Mouse (Mus musculus) right cerebral cortex, postnatal 14 days (tissue): Measurements from ENCODE around the gene Sbf2.
"Not testable (repeated sequence)": the region's sequence is repeated elsewhere in the genome, so short reads cannot be mapped to it uniquely, and the experiment has no call there.

ENCODE experiments used
- DNase-seq: peaks from one replicate; pipeline ENCODE4 v3.0.0; 2022

The Sbf2 gene

DNA sequence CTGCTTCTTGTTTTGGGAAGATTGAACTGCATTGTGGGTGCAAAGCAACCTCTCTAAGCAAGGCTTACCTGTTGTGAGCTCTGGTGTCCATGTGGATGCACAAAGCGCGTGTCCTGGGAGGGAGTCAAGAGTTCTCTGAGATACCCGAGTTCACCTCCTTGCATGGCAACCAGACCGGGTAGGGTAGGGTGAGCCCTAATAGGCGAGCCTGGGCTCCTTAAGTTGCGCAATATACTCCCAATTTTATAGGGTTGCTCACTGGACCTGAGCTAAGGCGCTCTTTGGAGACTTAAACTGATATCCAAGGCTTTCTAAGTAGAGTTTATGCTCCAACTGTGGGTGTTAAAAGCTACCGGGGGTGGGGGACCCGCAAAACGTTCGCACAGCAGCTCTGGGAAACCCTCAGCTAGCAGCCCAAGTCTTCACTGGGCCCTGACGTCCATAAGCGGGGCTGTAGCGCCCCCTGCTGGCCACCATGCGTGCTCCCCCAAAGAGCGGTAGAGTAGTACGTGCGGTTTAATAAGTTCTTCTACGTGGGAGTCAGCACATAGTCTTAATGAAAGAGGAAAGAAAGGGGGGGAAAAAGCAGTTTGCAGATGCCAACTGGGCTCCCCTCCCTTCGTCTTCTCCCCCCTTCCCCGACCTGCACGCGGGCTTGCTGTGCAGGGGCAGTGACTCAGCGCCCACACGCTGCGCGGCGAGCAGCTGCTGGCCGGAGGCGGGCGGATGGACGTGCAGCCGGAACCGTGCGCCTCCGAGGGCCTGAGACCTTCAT is 15.4 kb upstream of the Sbf2 start:
- DNase-seq: peak; percentile 83

DNA sequence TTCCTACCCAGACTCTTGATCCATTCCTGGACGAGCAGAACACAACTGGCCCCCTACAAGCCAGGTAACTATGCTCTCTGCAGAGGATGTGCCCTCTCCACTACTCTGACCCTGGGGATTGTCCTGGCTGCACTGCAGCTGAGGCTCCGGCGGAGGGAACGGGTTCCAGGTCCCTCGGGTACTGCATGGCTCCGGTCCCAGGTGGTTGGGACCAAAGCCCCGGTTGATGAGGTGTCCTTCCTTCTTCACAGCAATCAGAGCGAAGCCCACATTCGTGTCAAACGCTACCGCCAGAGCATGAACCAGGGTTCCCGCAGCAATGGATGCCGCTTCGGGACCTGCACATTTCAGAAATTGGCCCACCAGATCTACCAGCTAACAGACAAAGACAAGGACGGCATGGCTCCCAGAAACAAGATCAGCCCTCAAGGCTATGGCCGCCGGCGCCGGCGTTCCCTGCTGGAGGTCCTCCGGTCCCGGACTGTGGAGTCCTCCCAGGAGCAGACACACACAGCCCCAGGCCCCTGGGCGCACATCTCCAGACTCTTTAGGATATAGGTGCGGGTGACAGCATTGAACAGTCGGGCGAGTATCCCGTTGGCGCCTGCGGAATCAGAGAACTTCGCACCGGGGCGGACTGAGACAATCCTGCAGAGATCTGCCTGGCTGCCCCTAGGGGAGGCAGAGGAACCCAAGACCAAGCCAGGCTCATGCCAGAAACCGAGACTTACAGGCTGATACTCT is 14.1 kb upstream of the Sbf2 start:
- no peak for DNase-seq

DNA sequence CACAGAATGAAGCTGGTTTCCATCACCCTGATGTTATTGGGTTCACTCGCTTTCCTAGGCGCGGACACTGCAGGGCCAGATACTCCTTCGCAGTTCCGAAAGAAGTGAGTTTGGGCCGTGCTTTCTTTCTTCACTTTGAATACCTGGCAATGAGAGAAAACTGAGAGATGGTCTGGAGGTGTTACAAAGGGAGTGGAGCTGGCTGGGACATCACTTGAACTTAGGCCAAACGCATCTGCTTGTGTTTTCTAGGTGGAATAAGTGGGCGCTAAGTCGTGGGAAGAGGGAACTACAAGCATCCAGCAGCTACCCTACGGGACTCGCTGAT is 13.5 kb upstream of the Sbf2 start:
- no peak for DNase-seq

DNA sequence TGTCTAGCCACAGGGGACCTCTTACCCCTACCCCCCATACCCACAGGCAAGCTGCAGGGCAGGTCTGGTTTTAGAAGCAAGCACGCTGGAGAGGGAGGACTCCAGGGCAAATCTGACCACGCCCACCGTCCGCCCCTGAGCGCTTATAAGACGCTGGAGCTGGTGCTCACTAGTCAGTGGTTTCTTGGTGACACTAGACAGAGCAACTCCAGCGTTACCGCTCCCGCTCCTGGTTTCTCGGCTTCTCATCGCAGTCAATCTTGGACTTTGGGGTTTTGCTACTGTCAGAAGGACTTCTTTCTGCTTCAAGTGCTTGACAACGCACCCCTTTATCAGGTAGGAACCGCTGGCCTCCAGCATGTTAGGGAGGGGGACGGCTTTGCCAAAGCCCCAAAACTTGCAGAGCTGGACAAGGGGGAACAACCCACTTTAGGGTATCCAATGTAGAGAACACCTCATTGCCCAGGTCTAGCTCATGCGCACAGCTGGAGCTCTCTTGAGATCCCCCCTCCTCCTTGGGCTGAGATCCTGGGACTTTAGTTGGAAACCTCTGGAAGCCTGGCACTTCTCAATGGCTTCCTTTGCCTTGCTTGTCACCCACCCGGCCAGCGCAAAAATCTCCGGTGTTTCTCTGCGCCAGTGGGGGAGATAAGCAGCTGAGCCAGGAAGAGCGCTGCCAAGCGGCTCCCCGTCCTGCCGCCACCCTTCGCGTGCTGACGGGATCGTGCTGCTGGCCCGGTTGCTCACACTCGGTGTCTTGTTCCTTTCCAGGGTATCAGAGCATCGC is 13.0 kb upstream of the Sbf2 start, which contains the start of gene Adm:
Gene Adm, plus strand, starts transcription at position 176 of the 787 bp plus-strand sequence.
- peak; percentile 47 for DNase-seq

DNA sequence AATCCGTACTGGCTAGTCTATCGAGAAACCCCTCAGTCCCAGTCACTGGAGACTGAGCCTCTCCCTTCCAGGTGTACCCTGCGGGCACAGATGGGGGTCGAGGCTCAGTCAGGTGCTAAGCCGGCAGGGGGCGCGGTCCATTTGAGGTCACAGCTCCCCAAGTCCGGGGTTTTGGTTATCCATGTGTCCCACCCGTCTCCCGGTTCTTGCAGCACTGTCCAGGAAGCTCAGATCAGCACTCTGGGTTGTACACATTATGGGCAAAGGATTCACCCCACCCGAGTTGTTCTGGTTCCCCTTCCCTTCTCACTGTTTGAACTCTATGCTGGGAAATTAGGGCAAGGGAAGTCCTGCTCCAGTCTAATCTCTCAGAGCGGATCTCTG is 12.4 kb upstream of the Sbf2 start:
- DNase-seq: no peak

DNA sequence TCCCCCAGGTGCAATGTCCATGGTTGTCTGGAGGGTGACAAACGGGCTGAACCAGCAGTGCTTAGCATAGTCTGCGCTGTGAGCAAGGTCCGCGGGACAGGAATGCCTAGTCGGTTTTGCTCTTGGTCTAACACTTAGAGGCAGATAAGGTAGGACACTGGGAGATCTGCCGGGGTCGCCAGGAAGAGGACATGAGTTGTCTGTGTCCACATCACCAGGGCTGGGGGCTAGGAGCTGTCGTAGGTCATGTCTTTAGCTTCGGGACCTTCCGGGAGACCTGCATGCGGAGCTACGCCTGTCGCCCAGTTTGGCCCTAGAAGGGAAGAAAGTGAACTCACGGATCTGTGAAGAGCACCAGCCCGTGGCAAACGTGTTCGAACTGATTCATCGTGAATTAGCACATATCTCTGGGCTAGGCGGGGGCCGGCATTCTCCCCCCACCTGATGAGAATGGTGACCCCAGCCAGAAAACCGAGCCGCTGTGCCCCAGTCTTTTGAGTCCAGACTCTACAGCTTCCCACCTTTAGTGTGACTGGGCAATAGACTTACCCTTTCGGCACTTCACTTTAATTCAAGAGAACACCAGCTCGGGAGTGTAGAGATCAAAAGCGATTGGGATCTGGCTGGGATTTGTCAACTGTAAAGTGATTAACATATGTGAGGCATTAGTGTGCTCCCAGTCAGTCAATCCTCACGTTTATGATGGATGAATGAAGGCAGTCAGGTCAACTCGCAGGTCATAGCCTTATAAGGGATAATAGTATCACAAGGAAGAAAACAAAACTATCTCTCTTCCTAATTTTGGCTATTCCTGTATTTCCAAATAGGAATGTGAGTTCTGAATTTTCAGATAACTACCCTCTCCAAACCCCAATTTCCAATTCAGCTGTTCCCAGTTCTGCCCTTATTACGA is 11.7 kb upstream of the Sbf2 start:
- no peak for DNase-seq

DNA sequence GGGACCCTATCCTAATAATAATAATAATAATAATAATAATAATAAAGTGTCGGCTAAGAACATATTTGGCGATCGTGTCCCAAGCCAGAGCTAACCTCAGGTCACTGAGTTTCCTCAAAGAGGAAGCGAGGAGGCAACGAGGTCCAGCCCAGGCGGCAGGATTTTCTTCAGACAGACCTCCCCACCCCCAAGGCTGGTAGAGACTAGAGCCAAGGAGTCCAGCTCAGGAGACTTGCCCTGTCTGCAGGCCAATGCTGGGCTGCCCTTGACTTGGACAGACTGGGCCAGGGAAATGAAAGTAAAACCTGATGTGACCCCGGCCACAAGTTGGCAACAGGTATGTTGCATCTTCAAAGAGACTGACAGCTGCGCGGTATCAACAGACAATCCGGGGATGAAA is 10.8 kb upstream of the Sbf2 start:
- DNase-seq: no peak

DNA sequence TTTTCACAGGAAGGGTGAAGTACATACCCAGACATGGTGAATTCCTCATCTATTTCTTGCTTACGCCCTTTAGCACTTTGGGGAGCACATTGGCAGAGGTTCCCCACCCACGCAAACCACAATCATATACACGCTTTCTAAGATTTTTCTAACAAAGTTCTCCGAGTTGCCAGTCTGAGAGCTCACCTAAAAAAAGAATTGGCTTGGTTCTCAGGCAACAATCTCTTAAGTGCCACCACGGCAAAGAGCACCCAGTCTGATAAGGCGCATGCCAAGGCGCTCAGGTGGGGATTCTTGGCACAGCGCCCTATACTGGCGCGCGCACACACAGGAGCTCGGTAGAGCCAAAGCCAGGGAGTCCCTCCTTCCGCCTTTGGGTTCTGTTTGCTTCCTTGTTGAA is 10.2 kb upstream of the Sbf2 start:
- DNase-seq: no peak

DNA sequence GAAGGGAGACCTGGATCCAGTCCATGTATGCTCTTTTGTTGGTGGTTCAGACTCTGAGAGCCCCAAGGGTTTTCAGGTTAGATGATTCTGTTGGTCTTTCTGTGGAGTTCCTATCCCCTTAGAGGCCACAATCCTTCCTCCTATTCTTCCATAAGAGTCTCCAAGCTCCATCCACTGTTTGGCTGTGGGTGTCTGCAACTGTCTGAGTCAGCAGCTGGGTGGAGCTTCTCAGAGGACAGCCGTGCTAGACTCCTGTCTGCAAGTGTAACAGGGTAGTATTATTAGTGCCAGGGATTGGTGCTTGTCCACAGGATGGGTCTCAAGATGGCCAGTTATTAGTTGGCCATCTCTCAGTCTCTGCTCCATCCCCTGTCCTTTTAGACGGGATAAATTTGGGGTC is 9.3 kb upstream of the Sbf2 start:
- DNase-seq: no peak

DNA sequence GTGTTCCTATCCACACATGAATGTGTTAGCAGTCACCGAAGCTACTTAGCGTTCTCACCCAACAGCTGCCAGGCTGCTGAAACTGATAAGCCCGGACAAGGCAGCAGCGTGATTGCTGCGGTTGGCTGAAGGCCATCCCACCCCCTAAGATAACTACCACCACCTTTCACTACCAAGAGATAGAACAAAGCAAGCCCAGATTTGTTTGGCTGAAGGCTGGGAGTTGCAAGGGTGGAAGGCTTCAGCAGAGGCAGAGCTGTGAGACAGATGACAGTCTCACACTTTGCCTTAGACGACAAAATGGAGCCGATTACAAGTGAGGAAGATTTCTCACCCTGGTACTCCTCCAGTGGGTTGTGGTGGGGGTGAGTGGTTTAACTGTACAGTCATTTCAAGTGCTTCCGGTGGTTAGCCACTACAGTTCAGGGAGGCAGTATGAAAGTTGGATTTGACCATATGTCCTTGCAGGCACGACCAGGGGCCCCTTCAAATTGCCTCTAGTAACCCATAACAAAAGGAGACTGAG is 4.4 kb upstream of the Sbf2 start:
- no peak for DNase-seq

DNA sequence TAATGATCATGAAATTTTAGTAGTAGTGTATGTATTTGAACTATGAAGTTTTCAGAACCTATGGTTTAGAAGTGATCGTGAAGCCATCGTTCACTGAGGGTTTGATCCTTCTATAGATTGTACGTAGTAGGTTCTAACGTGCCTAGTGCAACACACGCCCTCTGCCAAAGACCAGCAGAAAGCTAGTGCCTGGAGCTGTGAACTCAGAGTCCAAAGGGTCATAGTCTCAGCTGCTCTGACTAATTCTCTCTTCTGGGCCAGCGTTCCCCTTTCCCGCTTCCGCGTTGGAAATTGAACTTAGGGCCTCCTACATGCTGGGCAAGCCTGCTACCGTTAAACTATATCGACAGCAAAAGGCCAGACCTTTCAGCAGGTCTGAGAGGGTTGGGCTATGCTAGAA is 1.1 kb upstream of the Sbf2 start:
- DNase-seq: no peak

DNA sequence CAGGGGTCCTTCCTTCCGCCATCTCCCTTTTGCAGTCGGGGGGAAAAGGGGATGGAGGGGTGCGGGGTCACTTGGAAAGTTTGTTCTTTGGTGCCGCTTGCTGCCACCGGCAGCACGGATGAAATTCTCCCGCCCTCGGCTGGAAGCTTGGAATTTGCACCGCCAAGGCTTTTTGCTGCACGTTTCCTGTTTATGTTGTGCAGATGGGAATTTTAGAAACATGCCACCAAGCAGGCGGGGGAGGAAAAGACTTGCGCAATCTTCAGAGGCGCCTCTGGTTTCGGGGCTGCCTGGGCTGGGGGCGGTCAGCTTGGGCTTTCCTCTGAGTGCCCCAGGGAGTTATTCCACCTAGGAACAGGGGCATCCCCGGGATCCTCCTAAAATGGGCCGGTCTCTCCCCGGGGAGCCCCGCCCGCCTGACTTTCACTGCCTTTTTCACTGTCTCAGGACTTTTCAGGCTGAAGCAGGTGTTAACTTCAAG is 469 bp upstream of the Sbf2 start:
- peak; percentile 44 for DNase-seq

DNA sequence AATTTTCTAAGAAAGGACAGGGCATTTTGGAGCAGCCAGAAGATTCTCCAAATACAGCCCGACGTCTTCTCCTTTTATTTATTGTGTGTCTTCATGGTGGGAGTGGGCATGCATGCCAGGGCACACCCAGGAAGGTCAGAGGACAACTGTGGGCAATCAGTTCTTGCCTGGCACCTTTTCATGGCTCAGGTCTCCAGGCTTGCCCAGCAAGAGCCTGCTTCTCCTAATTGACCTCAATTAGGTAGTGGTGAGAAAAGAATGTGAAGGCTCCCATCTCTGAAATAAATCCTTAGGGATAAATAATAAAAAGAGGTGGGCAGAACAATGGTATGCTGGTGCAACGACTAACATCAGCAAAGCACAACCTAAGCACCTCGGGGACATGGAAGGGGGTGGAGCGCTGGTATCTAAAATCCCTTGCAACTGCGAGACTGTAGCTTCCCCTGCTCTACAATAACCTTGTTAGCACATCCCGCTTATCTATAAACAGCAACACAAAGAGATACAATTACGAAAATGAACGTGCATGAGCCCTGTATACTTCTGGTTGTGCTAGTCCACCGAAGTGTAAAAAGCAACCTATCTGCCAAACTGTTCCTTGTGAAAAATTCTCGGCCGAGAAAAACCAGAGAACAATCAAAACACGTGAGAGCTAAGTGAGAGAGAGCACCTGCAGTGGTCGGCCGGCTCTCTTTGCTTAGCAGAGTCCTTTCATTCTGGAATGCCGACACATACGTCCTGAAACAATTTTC is 1.2 kb downstream of the Sbf2 start:
- no peak for DNase-seq

DNA sequence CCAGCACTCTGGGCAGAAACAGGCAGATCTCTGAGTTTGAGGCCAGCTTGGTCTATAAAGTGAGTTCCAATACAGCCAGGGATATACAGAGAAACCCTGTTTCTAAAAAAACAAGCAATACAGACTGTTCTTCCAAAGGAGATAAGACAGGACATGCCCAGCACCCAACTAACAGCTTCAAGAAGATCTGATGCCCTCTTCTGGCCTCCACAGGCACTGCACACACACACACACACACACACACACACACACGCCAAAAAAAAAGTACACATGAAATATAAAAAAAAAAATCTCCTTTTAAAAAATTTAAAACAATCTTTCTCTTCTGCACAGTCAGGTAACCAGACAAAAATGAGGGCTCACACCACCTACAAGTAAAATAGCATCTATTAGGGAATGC is 7.8 kb downstream of the Sbf2 start:
- DNase-seq: no peak

DNA sequence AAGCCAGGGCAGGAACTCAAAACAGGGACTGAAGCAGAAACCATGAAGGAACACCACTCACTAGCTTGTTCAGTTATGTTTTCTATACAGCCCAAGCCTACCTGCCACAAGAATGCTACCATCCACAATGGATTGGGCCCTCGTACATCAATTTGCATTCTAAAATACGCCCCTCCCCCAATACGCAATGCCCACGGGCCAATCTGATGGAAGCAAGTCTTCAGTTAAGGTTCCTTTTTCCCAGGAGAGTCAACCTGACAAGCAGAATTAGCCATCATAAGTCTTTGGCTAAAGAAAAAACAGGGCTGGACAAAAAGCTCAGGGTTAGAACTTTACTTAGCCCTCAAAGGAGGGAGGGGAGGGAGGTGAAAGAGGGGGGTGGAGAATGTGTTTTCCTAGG is 9.2 kb downstream of the Sbf2 start:
- DNase-seq: no peak

DNA sequence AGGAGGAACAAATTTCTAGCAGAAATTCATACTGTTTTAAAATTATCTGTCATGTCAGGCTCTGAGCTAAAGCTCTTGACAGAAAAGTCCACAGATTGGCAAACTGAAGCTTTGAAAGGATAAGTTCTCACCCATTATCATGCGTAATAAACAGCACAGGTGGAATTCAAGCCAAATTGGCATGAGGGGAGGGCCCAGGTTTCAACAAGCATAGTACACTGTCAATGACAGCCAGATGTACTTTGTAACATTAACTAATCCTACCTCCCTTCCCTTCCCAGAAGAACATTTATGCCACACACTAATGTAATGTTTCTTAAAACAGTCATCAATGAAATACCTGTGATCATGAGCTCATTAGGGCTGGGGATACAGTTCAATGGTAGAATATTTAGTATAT is 17.6 kb downstream of the Sbf2 start:
- no peak for DNase-seq

DNA sequence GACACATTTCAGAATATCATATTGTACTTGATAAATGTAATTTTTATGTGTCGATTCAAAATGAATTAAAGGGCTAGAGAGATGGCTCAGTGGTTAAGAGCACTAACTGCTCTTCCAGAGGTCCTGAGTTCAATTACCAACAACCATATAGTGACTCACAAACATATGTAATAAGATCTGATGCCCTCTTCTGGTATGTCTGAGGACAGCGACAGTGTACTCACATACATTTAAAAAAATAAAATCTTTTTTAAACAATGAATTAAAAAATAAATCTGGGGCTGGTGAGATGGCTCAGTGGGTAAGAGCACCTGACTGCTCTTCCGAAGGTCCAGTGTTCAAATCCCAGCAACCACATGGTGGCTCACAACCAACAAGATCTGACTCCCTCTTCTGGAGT is 20.7 kb downstream of the Sbf2 start:
- not testable (repeated sequence) for DNase-seq

DNA sequence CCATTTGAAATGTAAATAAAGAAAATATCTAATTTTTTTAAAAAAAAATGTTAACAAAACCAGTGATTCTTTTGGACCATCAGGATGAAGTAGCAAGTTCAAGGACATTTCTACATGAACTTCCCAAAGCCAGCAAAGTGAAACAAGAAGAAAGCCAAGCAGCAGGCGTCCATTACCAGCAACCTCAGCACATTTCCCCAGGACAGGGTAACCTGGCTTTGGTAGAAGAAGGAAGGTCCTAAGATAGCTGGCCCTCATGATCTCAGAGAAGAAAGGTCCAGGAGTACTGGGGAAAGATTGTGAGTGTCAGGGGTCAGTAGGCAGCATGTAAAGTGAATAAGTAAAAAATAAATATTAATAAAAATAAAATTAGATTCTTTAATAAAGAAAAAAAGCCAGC is 27.0 kb downstream of the Sbf2 start:
- DNase-seq: no peak

DNA sequence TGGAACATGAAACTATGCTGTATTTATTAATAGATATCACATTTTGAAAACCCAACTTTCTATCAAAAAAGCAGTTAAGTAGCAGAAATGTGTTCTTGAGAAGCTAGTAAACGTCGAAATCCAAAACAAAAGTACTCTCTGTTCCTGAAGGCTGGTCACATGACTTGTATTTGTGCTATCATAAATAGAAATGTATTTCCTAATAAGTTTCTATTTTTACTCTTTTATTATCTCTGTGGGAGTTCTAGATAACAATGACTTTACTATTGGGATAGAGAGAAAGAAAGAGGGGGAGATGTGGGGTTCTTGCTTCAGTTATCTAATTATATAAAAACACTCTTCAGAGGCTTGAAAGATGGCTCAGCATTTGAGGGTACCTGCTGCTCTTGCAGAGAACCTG is 29.5 kb downstream of the Sbf2 start:
- no peak for DNase-seq

DNA sequence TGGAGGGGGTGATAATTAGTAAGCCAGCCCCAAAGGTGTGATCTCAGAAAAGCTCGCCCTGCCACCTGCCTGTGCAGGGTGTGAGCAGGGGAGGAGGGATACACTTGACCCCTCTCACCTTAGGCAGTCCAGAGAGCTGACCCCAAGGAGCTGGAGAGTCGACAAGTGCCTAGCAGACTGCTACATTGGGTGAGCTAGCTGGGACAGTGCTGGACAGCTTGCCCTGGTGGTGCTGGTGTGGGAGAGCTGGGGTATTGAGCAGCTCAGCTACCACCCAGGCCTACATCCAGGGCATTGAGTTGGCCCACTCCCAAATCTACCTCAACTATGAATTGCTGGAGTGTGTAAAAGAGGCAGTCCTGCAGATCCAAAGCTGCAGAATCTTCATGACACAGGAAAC is 30.6 kb downstream of the Sbf2 start:
- no peak for DNase-seq

DNA sequence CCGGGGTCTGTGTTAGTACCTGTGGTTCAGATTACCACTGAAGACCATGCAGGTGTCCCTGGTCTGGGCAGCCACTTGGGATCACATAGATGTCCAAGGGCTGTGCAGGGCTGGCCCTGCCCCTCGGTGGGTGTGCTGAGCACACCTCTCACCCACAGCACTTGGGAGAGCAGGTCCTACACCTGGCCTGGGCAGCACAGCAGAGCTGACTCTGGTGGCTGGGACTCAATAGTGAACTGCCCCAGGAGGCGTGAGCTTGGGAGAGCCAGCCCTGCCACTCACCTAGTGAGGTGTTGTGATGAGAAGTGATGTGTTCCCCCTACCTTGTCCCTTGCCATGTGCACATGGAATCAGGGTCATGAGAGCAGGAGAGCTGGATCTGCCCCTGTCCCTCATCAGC is 31.0 kb downstream of the Sbf2 start:
- no peak for DNase-seq
